Mouse (Mus musculus) spleen, adult 2 months (tissue): ENCODE measurements at regions not wholly inside any gene's neighbourhood (a gene's known extent, or its start where the extent isn't known, plus 50 kb on each side); places are given as distances from the start of the nearest gene placed in this dataset.

Experiments used
- CTCF ChIP-seq: fragments of 200-500 bp; IDR thresholded peaks from 2 replicates; pipeline ENCODE4 v1.5.1; 2011; ENCODE audit warnings: mild to moderate bottlenecking, inconsistent platforms; ENCODE audit not compliant: insufficient read depth, insufficient read length, insufficient replicate concordance; ENCODE audit errors: extremely low read depth
- POLR2A ChIP-seq: fragments of 200-500 bp; IDR thresholded peaks from 2 replicates; pipeline ENCODE4 v1.6.1; 2011; ENCODE audit warnings: low read depth, low read length, inconsistent platforms

GRCm38 (mm10) chr19:26419781-26420180 is 185.1 kb upstream of the Smarca2 start:
- no peak for TF ChIP-seq POLR2A
- TF ChIP-seq CTCF = no peak
